Mouse (Mus musculus) adrenal gland, adult 2 months (tissue): ENCODE measurements around the gene Myadml2. TPM values are rescaled to one million over a fixed set of nuclear protein-coding genes. Genes with fewer than 3 reads are reported as not detected.

ENCODE experiments used
- DNase-seq: peaks from one replicate; pipeline ENCODE4 v3.0.0; 2021
- polyA plus RNA-seq: library from polyadenylated mRNA; depleted of rRNA; stranded (reverse); fragments of >200 nt; gene quantifications from 2 replicates; pipeline ENCODE4 v1.2.3, GENCODE M21; 2012
- total RNA-seq, 2 experiments: library from RNA; stranded (reverse); gene quantifications; 2 replicates each; pipeline ENCODE4 v1.2.3; 2021

Myadml2 gene
- total and polyA plus RNA-seq, 3 experiments: 0.11 to 1.0 TPM; not detected in 1

DNA sequence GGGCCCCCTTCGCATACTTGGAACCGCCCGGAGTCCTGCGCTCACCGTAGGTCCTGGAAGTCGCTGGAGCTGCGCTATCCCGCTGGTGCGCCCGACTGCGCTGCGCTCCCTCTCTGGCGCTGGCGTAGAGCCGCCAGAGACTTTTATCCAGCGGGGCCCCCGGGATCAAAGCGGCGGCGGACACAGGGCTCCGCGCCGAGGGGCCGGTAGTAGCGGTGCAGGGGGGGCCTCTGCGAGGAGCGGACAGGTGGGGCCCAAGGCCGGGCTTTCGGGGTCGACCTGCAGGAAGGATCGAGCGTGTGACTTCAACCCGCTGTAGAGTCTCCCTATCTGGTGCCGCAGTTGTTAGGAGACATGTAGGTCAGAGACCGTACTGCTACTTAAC is 13.1 kb upstream of the Myadml2 start, which contains the start of gene Notum:
Gene Notum, minus strand, starts transcription at position 100 of the 385 bp plus-strand sequence.
- no peak for DNase-seq

DNA sequence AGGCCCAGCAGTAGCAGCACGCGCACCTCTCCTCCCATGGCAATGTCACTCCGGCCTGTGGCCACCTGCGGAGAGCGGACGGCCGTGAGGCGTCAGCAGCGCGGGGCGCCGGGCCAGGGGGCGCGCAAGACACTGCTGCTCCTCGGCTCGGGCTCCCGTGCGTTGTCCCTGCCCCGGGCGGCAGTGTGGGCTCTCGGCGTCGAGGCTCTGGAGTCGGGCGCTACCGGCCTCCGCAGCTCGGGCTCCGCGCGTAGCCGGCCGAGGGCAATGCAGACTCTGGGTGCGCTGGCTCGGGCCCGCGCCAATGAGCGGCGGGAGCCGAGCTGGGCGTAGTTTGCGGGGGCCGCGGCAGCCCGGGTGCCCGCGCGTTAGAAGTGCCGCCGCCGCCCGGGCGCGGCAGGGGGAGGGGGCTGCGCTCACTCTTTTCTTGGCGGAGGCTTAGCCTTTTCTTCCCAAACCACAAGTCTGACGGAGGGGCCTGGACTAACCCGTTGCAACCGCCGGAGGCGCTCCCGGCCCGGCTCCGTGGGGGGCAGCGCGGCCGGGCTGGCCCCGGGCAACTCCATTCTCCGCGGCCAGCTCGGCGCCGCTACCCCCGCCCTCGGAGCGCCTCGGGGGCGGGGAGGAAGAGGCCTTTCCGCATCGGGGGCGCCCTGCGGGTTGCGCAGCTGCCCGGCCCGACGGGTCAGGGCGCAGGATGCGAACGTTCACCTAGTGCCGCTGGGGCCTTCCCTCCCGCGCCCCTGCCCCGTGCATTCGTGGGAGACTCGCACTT is 12.5 kb upstream of the Myadml2 start:
- peak; percentile 69 for DNase-seq

DNA sequence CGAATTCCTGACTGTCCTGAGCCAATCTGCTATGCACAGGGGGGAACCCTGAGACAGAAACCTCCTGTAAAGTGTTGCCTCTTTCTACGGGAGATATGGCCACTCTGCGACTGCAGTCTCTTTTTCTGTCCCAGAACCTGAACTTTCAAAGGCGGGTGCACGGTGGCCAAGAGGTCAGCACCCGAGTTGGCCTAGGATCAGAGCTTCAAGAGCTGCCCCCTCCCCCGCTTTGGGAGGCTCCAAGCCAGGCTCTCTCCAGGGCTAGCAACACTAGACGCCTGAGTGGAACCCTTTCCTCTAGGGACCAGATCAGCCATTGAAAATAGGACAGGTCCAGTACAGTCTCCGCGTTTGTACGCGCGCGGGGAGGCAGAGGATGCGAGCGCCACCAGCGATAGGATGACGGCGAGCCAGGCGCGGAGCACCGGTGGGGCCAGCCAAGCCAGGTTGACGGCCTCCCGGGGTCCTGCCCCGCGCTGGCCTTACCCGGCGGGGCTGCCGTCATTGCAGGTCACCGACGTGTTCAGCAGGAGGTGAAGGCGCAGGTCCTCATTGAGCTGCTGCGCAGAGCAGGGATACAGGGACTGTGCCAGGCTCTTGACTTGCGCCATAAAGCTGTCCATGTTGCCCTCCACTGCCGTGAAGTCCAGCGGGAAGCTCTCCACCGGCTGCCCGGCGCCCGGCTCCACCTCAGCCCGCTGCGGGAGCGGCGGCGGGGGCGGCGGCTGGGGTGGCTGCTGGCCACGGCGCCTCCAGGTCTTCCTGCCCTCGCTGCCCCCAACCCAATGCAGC is 11.7 kb upstream of the Myadml2 start:
- DNase-seq: peak; percentile 56

- DNase-seq: peak; percentile 87
Measured at GRCm38 (mm10) chr11:120658876-120659410, 11.0 kb upstream of the Myadml2 start.

DNA sequence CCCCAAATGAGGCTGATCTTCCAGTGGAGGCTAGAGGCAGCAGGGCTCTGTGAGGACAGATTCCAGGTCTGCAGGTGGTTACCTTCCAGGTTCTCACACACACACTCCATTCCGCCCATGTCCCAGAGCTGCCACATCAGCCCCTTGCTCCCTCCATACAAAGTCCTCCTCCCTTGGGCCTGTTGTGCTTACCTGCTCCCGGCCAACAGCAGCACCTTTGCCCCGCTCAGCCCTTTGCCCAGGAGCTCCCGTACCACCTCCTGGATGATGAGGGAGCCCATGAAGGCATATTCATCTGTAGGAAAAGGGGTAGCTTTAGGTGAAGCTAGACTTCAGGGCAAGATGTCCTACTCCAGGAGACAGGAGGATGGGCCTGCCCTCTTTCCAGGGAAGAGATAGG is 9.3 kb upstream of the Myadml2 start:
- no peak for DNase-seq

DNA sequence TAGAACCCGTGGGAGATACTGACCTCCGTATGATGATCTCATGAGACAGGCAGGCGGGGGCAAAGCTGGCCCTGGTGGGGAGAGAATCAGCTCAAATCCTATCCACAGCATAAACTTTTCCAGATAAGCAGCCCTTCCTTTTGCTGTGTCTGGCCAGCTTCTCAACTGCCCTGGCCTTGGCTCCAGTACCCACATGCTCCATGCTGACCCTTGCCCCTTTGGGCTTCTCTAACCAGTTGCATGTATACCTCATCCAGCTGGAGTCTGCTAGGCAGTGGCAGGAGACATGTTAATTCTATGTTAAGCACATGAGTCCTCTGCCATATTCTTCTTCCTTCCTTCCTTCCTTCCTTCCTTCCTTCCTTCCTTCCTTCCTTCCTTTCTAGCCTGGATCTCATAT is 6.8 kb upstream of the Myadml2 start:
- no peak for DNase-seq

- no peak for DNase-seq
Measured at GRCm38 (mm10) chr11:120651872-120652271, 3.9 kb upstream of the Myadml2 start.

GRCm38 (mm10) chr11:120647047-120647830 is 719 bp downstream of the Myadml2 start:
- DNase-seq: no peak

DNA sequence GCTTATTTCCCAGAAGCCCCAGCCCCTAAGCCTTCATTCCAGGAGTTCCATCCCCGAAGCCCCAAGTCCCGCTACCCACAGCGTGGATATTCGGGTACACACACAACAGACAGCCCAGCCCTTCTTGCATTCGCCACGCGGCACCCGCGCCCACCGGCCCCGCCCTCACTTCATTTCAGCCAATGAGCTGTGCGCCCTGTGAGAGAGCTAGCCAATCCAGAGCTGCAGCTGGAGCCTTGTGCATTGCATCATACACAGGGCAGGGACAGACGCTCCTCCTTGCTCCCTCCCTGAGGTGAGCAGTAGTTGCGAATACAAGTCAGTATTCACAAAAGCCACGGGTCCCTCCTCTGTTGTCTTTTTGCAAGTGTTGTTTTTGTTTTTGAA is 4.4 kb downstream of the Myadml2 start, which contains the start of gene Pycr1:
Gene Pycr1, minus strand, starts transcription at position 169 of the 387 bp plus-strand sequence.
- DNase-seq: peak; percentile 96

GRCm38 (mm10) chr11:120642939-120643600 is 4.9 kb downstream of the Myadml2 start:
- DNase-seq: no peak

DNA sequence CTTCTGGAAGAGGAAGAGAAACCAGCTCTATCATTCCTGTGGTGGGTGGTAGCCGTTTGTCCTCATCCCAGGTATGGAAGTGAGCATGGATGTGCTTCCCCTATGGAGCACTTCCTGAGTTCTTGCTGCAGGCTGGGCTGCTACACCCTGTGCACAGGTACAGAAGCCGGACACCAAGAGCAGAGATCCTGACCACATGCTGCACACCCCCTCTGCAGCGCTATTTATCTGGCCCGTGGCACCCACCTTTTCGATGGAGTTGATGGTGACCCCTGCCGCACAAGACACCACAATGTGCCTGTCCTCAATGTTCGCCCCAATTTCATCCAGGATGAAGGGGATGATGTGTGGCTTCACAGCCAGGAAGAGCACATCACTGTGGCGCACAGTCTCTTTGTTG is 6.1 kb downstream of the Myadml2 start:
- no peak for DNase-seq

GRCm38 (mm10) chr11:120641255-120641654 is 6.7 kb downstream of the Myadml2 start:
- DNase-seq: no peak

DNA sequence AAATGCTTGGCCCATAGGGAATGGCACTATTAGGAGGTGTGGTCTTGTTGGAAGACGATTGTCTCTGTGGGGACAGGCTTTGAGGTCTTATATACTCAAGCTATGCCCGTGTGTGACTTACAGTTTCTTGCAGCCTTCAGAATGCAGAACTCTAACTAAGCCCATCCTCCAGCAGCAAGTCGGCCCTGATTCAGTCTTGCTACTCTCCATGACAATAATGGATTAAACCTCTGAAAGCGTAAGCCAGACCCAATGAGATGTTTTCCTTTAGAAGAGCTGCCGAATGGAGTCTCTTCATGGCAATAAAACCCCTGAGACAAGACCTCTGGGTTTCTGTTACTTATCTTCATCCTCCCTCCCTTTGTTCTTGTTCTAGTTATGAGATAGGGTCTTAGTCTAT is 13.1 kb downstream of the Myadml2 start:
- DNase-seq: no peak

GRCm38 (mm10) chr11:120633520-120634343 is 14.2 kb downstream of the Myadml2 start, which contains the start of gene Mafg:
Gene Mafg, minus strand, starts transcription at chr11:120633600.
- peak; percentile 96 for DNase-seq

DNA sequence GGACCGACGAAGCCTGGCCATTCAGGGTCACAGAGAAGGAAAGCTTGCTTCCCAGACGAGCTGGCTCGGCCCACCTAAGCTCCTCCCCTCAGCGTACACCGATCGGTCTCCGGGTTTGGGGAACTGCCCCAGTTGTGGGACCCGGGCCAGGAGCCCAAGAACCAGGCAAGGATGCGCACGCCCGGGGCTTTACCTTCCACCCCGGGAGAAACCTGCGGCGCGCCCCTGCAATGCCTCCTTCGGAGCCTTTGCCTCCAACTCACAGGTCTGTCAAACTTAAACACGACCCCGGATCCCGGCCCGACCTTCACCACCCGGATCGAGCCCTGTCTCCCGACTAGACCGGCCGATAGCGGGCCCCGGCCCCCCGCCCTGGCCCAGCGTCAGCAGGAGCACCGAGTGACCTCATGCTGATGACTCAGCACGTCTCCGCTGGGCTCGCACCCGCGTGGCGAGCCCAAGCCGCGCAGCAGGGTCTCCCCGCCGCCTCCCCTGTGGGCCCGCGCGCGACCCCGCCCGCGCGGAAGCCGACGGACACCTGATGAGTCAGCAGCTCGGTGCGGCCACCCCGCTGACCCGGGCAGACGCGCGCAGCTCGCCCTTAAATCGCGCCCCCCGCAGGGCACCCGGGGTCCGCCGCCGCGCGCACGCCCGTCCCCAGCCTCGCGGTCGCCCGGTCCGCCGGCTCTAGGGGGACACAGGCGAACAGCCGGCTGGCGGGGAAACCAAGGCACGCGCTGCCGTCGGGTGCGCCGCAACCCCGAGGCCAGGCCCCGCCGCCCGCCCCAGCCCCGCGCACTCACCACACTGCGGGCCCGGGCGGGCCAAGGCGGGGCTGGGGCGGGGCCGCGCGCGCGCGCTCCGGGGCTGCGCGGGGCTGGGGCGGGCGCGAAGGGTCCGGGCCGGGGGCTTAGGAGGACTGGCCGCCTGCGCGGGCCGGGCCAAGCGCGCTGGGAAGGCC is 15.1 kb downstream of the Myadml2 start:
- peak; percentile 92 for DNase-seq

DNA sequence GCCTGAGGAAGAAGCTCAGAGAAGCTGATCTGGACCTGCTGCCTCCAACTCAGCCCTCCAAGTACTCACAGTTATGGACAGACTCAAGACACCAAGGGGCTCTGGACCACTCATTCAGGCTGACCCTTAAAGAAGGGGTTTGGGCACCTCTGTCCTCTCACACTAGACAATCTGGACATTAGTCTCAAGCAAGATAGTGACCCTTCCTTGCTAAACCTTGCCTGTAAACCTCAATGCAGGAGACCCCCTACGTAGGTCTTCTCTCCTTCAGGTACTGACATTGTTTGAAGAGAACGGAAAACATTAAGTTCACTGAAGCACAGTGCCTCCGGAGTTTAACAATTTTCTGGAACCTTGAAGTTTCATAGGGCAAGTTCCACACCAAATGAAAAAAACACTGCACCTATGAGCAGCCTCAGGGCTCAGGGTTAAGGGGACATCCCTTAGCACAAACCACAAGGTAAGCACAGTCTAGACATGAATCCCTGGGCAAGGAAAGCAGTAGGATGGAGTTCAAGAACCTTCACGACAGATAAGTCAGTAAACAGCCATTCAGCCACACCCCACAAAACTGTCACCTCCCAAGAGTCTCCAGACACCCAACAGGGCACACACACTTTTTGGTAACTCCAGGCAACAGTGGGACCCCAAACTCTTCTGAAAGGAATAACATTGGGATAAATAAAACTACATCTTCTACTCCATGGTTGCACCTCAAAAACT is 16.1 kb downstream of the Myadml2 start:
- no peak for DNase-seq

DNA sequence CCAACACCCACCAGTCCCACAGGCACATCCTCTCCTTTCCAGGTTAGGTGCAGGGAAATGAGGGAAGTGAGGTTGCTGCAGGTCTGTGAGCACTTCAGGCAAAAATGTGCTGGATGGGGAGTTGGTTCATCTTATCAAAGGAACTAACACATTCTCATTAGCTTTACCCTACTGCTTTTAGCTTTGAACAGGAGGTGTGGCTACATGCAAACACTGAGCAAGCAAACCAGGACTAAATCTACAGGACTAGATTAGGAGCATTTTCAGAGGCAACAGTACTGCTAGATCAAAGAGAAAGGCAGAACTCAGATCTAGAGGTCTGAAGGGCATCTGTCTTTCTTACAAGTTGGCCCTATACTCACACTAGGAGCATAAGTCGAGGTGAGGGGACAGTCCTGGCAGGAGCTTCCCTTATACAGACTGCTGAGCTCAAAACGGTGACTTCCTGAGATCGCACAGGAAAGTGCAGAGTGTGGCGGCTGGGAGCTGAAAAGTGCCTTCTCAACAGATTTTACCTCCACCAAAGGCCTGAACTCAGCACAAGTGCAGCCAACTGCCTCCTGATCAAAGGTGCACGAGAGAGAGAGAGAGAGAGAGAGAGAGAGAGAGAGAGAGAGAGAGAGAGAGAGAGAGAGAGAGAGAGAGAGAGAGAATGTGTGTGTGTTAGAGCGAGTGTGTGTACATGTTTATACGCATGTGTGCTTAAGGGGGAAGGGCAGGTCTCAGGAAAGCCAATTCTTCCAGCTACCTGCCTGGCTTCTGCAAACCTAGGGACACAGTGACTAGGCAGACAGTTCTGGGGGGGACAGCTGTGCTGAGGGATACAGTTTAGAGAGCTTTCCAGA is 16.9 kb downstream of the Myadml2 start:
- no peak for DNase-seq
